Mouse (Mus musculus) megakaryocyte progenitor cell, adult 5-6 weeks (primary cell): ENCODE data around the gene Spaca3. TPM values are rescaled to one million over a fixed set of nuclear protein-coding genes. Genes with fewer than 3 reads are reported as not detected.

Experiments used
- total RNA-seq, 2 experiments: library from RNA; stranded (forward) in 1 of 2; stranded (reverse) in 1 of 2; fragments of 157-497, 149-512 nt in 1 of 2; fragments of 200-1000 nt in 1 of 2; gene quantifications; 2 replicates each; pipeline versions ENCODE4 v1.2.3 to v1.2.4; 2015 to 2017

Spaca3 gene
- total RNA-seq, 2 experiments from 2014 or later = not detected

Other genes with a start within 250 kb of the Spaca3 start
- 4.6 and 7.2 TPM in 2 replicates for gene Myo1d, start 78.3 kb upstream of the Spaca3 start, total RNA-seq (2015)
- 2.0 and 2.9 TPM in 2 replicates for gene Myo1d, start 78.3 kb upstream of the Spaca3 start, total RNA-seq (2017)
- 2.6 and 2.8 TPM in 2 replicates for gene Tmem98, start 48.2 kb upstream of the Spaca3 start, total RNA-seq (2015)
- 1.0 and 4.2 TPM in 2 replicates for gene Tmem98, start 48.2 kb upstream of the Spaca3 start, total RNA-seq (2017)